Mouse (Mus musculus) right cerebral cortex, postnatal 10 days (tissue): ENCODE results near the gene Ypel4.

Source experiments
- DNase-seq, 2 experiments: peaks; one replicate each; pipeline ENCODE4 v3.0.0; 2021; ENCODE audit warnings: low spot score in 2 of 2

Ypel4 gene

GRCm38 (mm10) chr2:84733579-84734300, at the start of gene Ypel4:
TSS of gene Ypel4 (plus strand) at chr2:84734058.
- peak; percentile 79 to 83 for DNase-seq

GRCm38 (mm10) chr2:84688080-84688844, 45.6 kb upstream of the Ypel4 start:
- DNase-seq: no peak

- DNase-seq: no peak
Measured at GRCm38 (mm10) chr2:84690050-84690449, 43.8 kb upstream of the Ypel4 start.

GRCm38 (mm10) chr2:84695007-84695695, 38.7 kb upstream of the Ypel4 start:
- no peak for DNase-seq

GRCm38 (mm10) chr2:84703497-84703896, 30.4 kb upstream of the Ypel4 start:
- DNase-seq: no peak

- DNase-seq: no peak
Measured at GRCm38 (mm10) chr2:84704329-84704728, 29.5 kb upstream of the Ypel4 start.

- DNase-seq: no peak
Measured at GRCm38 (mm10) chr2:84705295-84705694, 28.6 kb upstream of the Ypel4 start.

- no peak for DNase-seq
Measured at GRCm38 (mm10) chr2:84707523-84707922, 26.3 kb upstream of the Ypel4 start.

- no peak for DNase-seq
Measured at GRCm38 (mm10) chr2:84711898-84712297, 22.0 kb upstream of the Ypel4 start.

- peak in 1 of 2 experiments; percentile 56 for DNase-seq
Measured at GRCm38 (mm10) chr2:84714422-84714810, 19.4 kb upstream of the Ypel4 start.

GRCm38 (mm10) chr2:84714811-84715561, 18.9 kb upstream of the Ypel4 start, which contains the start of gene Zdhhc5:
TSS of gene Zdhhc5 (minus strand) at chr2:84715180.
- DNase-seq: peak; percentile 99

- peak; percentile 92 to 97 for DNase-seq
Measured at GRCm38 (mm10) chr2:84715562-84716361, 18.1 kb upstream of the Ypel4 start.

GRCm38 (mm10) chr2:84716423-84717355, 17.2 kb upstream of the Ypel4 start:
- no peak for DNase-seq

- DNase-seq: no peak
Measured at GRCm38 (mm10) chr2:84717357-84717756, 16.5 kb upstream of the Ypel4 start.

- no peak for DNase-seq
Measured at GRCm38 (mm10) chr2:84720718-84721117, 13.1 kb upstream of the Ypel4 start.

- DNase-seq: no peak
Measured at GRCm38 (mm10) chr2:84721182-84721581, 12.7 kb upstream of the Ypel4 start.

GRCm38 (mm10) chr2:84723856-84724255, 10.0 kb upstream of the Ypel4 start:
- no peak for DNase-seq

- no peak for DNase-seq
Measured at GRCm38 (mm10) chr2:84725770-84726169, 8.1 kb upstream of the Ypel4 start.

- no peak for DNase-seq
Measured at GRCm38 (mm10) chr2:84726716-84727115, 7.1 kb upstream of the Ypel4 start.
